Mouse (Mus musculus): Measurements from ENCODE around the gene Itga11.
"Not testable (repeated sequence)": the region's sequence is repeated elsewhere in the genome, so short reads cannot be mapped to it uniquely, and the experiment has no call there.

Itga11 gene

DNA sequence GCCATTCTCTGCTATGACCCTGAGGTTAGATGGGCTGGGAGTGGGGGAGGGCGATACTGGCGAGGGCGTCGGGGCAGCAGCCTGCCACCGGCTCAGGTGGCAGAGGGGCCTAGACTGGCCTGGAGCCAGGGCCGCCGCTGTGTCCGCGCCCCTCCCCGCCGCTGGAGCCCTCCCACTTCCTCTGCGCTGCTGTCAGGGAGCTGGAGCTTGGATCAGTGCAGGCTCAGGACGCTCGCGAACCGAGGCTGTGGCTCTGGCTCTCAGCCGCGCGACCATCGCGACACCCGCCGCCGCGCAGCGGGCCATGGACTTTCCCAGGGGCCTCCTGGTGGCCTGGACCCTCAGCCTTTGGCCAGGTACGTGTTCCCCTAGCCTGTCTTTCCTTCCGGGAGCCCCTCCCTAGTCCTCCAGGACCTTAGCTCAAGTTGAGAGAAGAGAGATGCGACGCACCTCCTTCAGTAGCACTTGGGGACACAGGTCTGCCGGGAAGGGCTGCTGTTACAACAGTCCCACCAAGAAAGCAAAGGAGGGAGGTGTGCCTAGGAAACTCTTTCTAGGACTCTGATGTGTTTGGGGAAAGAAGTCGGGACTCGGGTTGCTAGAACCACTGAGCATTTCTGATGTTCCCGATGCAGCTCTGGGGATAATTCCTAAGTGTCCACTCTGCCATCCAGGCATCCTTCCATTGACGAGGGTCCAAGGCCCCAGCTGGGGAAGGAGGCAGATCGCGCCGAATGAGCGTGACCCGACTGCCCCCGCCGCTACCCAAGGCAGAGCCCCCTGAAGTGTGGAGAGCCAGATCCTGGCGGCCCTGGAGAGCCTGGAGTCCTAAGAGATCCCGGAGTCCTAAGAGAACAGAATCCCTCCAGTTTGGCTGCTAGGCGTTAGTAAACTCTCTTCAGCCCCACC lies at the start of gene Itga11:
Gene Itga11 (plus strand): TSS at position 186 of the 909 bp plus-strand sequence.
- DNase-seq = no peak

GRCm38 (mm10) chr9:62630631-62631240 lies 46.9 kb upstream of the Itga11 start:
- no peak for DNase-seq

- DNase-seq = no peak
Observed at GRCm38 (mm10) chr9:62632392-62632791, 45.2 kb upstream of the Itga11 start.

DNA sequence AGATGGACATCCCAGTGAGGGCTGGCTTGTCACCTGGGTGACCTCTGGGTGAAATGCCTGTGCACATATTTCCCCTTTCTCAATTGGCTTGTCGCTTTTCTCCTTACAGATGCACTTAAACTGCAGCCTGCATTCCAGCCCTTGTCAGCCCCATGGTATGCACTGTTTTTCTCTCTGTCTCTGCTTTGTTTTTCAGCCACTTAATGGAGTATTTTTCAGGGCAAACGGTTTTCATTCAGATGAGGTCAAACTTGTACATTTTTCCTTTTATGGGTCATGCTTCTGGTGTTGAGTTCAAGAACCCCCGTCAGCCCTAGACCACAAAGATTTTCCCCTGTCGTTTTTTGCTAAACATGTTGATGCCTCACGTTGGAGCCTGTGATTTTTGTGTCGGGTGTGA lies 39.6 kb upstream of the Itga11 start:
- no peak for DNase-seq

DNA sequence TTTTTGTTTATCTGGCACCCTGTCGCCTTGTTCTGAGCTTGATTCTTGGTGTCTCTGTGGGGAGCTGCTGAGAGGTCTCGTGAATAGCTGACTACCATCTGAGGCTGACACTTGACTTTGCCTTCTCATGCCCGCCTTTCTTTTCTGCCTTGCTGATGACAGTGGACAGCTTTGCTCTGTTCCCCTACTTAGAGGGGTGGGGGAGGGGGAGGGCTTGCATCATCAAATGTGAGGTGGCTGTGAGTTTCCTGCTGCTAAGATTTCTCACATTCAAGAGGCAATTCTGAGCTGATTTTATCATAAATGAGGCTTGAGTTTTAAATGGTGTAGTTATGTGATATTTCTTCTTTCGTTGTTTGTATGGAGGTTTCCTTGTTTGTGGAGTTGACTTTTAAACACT lies 37.9 kb upstream of the Itga11 start:
- DNase-seq = no peak

DNA sequence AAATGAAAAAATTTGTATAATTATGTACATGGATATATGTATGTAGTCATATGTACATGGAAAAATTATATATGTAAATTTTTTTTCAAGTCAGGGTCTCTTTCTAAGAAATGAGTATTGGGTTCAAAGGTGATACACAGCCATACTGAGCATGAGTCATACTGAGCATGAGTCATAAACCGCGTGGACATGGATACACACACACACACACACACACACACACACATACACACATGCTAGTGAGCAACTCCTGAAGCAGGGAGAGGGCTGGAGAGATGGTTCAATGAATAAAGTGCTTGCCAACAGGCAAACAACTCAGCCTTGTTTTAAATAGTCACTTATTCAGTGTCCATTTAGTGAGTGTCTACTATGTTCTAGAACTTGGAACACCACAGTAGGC lies 37.4 kb upstream of the Itga11 start:
- DNase-seq = no peak

DNA sequence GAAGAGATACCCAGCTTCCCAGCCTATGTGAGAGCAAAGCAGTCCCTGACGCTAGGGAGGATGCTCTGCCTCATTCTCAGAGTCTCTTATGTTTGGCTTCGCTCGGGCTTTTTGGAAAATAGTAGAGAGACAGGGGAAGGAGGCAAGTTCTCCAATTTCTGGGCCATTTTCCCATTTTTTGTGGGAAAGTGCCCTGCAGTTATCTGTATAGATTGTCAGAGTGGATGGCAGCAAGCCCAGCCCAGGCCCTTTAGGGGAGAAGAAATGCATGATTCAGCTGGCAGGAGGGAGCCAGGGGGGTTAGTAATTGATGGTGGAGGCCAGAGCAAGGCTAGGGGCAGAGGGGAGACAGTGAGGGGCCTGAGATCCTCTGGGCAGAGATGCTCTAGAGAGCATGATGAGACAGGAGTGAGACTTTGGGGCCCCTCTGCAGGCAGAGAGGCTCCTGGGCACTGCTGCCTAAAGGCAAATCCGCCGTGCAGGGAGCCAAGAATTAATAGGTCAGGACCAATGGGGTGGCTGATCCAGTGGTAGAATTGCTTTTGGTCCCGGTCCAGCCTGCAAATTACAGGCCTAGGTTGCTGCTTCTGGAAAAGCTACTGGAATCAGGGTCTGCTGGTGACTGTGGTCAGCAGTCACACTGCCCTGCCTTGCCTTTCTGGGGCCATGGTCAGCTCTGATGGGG lies 31.8 kb upstream of the Itga11 start:
- no peak for DNase-seq

GRCm38 (mm10) chr9:62646721-62647183 lies 30.9 kb upstream of the Itga11 start:
- DNase-seq = no peak

- DNase-seq = no peak
Observed at GRCm38 (mm10) chr9:62649444-62649843, 28.2 kb upstream of the Itga11 start.

DNA sequence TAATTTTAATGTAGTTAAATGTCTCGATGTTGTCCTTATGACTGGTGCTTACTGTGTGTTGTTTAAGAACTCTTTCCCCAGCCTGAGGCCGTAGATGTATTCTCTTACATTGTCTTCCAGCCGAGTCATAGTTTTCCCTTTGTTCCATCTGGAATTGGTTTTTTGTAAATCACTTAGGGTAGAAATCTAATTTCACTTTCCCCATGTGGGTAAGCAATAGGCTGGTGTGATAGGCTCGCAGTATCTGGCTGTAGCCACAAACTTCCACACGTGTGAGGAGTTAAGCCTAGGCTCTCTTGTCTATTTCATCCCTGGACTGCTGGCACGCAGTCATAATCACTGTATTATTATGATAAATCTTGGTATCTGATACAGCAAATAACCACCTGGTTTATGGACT lies 26.9 kb upstream of the Itga11 start:
- no peak for DNase-seq

- no peak for DNase-seq
Observed at GRCm38 (mm10) chr9:62654336-62654735, 23.3 kb upstream of the Itga11 start.

DNA sequence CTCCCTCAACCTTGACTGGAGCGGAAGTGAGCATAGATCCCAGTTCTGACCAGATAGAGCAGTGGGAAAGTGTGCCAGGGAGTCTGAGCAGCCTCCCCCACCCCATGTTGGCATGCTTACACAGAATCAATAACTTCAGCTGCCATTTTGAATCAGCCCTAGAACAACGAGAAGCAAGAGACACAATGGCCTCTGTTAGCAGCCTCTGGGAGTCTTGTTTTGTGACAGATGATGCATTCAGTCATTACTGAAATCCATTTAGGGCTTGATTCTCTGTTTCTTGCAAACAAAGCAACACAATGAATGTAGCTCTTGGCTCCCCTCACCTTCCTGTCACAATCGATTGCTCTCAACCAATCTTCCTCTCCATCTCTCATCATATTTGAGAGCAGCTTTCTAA lies 19.6 kb upstream of the Itga11 start:
- DNase-seq = no peak

DNA sequence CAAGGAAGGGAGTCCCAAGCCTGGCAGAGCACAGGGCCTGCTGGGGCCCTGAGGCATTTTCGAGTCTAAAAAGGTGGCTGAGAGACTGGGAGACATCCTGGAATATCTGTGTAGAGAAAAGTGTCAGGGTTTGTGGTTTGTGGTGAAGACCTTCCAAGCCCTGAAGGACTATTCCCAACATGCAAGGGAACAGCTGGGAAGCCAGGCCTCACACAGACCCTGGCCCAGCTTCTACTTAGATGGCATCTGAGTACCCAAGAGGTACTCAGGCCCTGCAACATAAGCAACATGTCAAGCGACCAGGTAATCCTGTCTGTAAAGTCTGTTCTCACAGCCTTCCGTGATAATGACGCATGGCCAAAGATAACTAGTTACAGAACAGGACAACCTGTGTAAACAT lies 18.6 kb upstream of the Itga11 start:
- DNase-seq = no peak

GRCm38 (mm10) chr9:62660971-62661370 lies 16.7 kb upstream of the Itga11 start:
- DNase-seq = not testable (repeated sequence)

DNA sequence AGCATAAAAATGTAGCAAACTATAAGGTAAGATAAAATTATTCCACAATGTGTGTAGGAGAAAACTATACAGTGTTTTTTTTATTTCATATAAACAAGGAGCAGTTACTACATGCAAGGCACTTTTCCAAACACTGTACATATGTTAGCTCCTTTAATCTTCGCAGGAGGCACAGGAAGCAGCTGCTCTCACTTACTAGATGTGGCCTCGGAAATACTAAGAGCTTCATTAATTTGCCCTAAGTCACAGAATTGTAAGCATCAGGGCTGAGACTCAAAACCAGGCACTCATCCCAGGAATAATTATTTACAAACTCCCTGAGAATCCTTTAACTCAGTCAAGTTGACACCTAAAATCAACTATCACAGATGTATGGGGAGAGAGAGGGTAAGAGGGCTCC lies 14.2 kb upstream of the Itga11 start:
- no peak for DNase-seq

GRCm38 (mm10) chr9:62664115-62664725 lies 13.4 kb upstream of the Itga11 start:
- DNase-seq = no peak

DNA sequence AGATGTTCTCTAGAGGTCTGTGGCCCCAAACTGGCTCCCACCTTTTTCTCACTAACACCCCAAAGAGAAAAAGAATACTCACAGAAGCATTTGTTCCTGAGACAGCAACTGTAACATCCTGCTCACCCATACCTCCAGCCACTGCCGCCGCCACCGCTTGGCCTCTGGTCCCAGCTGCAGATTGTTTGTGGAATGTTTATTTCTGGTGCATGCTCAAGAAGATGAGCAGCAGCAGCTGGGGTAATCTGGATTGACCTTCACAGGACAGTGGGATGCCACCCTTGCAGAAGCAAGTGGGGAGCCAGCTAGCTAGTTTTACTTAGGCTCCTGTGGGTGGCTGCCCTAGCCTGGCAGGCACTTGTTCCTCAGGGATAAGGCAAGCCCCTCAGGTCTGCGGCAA lies 11.7 kb upstream of the Itga11 start:
- DNase-seq = no peak

DNA sequence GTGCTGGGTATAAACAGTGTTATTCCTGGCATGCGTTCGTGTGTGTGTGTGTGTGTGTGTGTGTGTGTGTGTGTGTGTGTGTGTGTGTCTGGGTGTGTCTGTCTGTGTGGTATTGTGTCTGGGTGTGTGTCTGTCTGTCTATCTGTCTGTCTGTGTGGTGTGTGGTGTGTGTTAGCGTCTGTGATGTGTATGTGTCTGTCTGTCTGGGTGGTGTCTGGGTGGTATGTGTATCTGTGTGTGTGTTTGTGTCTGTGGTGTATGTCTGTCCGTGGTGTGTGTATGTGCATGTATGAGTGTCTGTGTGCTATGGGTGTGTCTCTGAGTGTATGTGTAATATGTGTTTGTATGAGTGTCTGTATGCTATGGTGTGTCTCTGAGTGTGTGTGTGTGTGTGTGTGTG lies 9.1 kb upstream of the Itga11 start:
- no peak for DNase-seq

GRCm38 (mm10) chr9:62673241-62673640 lies 4.4 kb upstream of the Itga11 start:
- no peak for DNase-seq

- DNase-seq = no peak
Observed at GRCm38 (mm10) chr9:62675172-62675571, 2.5 kb upstream of the Itga11 start.

GRCm38 (mm10) chr9:62678550-62679155 lies 1.0 kb downstream of the Itga11 start:
- no peak for DNase-seq

- DNase-seq = no peak
Observed at GRCm38 (mm10) chr9:62679398-62679797, 1.8 kb downstream of the Itga11 start.

DNA sequence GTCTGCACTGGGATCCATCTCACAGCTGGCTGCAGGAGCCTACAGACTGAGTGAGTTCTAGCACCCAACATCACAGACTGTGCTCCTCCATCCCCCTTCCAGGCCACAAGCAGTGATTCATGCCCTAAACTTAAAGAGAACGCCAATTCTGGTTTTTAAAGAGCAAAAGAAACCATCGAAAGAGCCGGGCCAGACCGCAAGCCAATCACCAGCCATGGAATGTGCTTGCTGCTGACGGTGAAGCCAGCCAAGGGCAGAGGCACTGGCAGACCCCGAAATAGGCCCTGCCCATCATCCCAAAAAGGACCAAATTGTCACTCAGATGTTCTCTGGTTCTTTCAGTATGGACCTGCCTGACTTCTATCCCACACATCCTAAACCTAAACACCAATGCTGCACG lies 6.7 kb downstream of the Itga11 start:
- no peak for DNase-seq
